Mouse (Mus musculus) retina, postnatal 7 days (tissue): Measurements from ENCODE around the gene Gstp2.

Experiments
- DNase-seq: peaks from one replicate; pipeline ENCODE4 v3.0.0-alpha.2; 2012; ENCODE audit warnings: low read depth, low spot score

The Gstp2 gene

DNA sequence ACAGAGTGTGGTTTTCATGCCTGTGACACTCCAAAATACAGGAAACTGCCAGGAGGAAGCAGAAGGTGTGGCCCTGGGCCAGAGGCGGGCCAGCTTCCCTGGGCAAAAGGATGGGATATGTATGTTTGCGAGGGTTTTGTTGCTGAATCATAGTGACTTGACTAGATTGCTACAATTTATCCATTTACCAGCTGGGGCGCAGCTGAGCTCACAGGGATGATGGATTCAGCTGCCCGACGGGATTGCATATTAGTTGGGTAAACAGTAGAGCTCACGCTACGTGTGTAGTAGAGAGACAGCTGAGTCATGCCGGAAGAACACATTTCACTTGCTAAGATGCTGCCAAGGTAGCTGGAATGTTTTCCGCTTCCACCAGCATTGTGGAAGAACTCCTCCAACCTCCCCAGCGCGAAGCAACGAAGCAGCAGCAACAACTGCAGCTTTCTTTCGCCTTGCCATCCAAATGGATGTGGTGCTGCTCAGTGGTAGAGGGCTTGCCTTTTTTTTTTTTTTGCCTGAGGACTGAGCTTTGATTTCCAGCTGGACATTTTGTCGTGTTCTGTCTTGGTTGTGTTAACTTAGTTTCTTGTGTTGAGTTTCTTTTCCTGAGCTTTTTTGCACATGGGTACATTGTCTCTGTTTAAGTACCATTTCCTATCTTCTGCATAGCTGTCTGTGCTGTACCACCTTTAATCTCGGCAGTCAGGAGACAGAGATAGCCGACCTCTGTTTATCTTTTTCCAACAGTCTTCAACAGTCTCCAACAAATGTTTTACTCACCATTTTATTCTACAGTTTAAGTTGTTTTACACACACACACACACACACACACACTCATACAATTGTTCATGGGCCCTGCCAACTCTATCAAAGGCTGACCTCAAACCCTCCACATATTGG is at the start of gene Gstp2:
Gene Gstp2 (minus strand): TSS at position 58 of the 900 bp plus-strand sequence.
- DNase-seq, result no peak

DNA sequence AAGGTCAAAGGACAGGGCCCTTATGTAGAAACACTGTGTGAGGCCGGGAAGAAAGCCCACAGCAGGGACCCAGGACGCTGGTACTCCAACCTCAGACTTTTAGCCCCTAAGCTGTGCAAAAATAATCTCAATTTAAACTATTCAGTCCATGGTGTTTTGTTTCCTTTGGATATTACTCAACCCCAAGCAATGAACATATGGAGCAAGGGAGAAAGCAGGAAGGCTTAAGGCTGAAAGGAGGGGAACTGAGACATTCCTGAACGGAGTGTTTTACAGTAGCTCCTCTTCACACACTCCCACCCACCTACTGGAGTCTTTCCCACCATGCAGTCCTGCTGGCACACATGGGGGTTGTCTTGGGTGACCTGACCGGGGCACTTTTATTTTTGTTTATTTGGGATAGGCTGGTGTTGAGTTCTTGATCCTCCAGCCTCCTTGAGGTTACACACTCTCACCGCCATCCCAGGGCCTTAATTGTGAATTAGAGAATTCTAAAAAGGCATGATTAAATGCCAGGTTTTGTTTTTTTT is 49.0 kb upstream of the Gstp2 start:
- DNase-seq, result no peak

DNA sequence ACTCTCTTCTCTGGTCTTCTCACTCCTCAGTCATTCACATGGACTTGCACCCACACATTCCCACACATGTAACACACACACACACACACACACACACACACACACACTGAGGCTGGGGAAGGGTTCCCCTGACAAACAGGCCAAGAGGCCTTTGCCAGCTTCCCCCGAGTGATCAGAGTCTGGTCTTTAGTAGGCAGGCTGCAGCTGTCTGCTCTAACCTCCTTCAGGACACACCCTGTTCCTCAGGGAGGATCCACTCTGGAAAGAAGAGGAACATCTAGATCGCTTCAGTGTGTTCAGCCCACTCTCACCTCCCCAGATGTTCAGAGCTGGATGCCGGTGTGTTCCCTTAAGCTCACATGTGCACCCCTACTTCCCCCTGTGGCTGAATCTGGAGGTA is 48.5 kb upstream of the Gstp2 start:
- DNase-seq, result no peak

DNA sequence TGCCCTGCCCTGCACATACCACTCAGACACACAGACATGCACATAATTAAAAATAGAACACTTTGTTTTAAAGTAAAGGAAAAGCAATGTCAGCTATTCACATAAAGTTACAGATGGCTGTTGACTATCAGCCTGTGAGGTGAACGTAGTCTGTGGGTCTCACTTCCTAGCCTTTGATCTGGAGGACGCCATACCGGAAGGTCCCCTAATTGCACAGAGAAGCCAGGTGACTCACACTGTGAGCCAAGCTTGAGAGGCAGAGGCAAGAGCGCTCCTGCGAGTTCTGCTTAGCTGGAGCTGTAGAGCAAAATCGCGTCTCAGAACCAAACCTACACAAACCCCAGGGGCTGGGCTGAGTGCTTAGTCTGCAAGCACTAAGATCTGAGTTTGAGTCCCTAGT is 47.9 kb upstream of the Gstp2 start:
- DNase-seq, result no peak

DNA sequence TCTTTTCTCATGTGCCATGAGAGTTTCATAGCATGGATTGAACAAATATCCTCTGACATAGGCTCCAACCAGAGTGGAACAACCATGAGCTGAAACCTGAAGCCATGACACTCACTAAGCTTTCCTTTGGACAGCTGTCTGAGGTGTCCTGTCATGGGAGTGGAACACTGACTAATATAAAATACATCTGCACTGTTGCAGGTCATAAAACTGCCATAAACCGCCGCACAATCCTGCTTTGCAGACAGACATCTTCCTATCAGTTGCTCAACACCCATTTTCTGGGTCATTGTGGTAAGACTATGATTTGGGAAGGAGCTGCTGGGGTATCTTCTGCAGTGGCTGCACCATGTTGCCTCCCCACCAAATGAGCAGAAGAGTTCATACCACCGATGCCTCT is 46.9 kb upstream of the Gstp2 start:
- no peak for DNase-seq

DNA sequence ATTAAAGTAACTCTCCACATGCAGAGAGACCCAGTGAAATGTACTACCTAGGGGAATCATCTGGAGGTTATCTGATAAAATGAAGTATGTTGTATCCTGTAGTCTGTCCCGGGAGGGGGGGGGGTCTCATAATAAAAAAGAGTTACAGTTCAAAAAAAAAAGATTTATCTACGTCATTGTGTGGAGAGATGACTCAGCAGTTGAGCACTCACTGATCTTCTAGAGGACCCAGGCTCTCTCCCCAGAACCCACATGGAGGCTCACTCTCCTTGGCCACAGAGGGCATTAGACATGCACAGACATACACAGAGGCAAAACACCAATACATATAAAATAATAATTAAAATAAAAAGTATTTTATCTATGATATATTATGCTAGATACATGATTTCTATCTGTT is 45.6 kb upstream of the Gstp2 start:
- DNase-seq, result no peak

DNA sequence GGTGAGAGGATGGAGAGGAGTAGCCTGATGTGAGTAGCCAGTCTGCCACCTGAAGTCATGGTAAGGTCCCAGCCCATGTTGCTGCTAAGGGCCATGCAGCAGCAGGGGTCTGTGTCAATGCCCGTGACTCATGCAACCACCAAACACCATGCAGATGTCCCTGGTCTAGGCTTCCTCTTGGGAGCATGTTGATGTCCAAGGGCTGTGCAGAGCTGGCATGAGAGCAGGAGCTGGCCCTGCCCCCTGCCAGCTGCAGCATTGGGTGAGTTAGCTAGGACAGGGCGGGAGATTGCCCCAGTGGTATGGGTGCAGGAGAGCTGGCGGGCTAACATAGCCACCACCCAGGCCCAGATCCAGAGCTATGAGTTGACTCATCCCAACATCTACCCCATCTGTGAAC is 44.6 kb upstream of the Gstp2 start:
- DNase-seq, result no peak

DNA sequence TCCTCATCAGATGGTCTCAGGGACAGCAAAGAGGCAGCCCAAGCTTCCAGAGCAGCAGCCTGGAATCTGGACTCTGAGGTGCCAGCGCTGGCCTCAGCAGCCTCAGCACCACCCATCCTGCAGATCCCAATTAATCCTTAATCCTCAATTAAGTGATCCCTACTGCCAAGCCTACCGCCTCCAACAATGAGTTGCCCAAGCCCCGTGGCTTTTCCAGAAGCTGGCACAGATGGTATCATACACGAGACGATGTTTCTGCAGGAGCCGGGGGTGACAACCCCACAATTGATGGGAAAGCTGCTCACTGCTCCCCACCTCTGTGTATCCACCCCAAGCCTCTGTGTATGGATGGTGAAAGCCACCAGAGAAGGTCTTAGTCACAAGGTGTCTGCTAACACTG is 43.3 kb upstream of the Gstp2 start:
- DNase-seq, result no peak

DNA sequence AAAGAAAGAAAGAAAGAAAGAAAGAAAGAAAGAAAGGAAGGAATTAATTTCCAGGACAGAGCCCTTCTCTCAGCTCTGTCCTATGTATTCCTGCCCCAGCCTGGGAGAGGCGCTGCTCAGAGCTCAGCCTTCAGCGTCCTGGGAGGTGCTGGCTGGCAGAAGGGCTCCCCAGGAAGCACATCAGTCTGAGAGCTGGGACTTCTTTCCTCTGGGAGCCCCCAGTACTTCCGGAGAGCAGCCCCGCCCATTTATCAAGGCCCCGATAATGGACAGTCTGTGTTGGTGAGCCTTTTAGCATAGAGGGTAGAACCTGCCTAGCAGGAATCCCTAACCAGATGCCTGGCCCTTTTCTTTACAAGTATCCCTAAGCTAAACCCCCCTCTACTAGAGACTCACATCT is 42.3 kb upstream of the Gstp2 start:
- DNase-seq, result no peak

DNA sequence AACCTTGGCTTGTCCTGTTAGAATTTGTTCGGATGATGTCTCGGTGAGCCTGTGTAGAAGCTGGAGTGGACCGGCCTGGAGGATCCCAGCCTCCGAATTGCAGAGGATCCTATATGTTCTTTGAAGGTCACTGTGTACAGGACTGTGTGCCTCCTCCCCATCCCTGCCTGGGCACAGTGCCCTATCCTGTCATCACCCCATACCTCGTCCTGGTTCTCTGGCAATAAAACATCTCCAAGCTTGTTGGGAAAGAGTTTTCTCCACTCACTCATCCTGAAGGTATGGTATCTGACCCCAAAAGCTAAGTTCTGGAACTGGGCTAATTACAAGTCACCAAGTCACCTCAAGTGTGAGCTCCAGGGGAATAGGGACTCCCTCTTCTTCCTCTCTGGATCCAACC is 41.3 kb upstream of the Gstp2 start:
- DNase-seq, result no peak

DNA sequence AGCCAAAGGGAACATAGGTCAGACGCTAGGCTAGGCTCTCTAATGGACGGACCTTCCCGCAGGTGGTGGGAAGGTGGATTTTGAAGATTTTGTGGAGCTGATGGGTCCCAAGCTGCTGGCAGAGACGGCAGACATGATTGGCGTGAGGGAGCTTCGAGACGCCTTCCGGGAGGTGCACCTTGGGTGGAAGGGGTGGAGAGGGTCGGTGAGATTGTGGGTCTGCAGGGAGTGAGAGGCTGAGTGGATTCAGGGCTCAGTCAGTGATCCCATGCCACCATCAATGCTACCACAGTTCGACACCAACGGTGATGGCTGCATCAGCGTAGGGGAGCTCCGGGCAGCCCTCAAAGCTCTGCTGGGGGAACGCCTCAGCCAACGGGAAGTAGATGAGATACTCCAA is 40.3 kb upstream of the Gstp2 start:
- no peak for DNase-seq

DNA sequence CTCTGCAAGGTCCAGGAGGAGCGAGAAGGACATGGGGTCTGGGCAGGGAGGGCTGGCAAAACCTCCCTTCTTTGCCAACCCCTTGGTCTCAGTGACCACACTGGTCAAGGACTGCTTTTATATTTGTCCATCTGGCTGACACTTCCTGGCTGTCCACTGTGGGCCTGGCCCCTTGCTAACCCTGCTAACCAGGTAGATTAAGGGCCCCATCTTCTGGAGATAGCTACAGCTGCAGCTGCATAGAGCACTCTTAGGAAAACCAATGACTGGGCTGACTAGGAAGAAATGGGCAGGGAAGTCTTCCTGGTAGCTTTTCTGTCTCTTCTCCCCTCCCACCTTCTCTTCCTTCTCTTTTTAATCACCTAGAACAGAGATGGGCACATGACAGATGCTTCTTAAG is 39.2 kb upstream of the Gstp2 start:
- no peak for DNase-seq

DNA sequence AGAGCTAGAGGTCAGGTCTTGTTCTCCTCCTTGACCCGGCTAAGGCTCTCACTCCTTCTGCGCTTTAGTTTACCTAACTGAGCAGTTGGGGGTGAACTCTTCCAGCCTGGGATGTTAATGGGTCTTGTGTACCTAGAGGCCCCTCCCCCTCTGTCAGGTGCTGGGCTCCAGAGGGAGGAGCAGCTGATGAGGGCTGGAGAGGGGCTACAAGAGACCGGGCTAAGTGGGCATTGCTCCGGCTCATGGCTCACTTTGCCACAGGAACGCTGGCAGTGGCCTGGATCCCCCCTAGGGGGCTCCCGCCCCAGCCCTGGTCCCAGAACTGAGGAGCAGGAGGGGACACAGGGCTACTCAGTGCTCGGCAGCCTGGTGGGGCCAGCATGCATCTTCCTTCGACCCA is 38.0 kb upstream of the Gstp2 start:
- DNase-seq, result no peak

DNA sequence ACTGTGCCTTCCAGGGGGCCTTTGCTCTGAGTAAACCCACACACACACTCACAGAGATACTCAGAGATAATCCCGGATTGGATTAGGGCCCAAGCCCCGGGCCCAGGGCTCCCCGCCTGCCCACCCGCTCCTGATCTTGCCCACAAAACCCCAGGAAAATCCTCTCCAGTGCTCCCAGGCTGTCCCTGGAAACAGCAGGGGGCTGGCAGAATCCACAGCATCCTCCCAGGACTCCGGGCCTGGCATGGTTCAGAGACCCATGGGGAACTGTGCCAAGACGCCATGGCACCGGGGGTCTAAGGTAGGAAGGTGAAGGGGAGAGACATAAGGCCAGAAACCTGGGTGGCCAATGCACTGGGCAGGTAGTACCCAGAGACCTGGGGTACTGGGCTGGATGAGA is 37.5 kb upstream of the Gstp2 start:
- no peak for DNase-seq

DNA sequence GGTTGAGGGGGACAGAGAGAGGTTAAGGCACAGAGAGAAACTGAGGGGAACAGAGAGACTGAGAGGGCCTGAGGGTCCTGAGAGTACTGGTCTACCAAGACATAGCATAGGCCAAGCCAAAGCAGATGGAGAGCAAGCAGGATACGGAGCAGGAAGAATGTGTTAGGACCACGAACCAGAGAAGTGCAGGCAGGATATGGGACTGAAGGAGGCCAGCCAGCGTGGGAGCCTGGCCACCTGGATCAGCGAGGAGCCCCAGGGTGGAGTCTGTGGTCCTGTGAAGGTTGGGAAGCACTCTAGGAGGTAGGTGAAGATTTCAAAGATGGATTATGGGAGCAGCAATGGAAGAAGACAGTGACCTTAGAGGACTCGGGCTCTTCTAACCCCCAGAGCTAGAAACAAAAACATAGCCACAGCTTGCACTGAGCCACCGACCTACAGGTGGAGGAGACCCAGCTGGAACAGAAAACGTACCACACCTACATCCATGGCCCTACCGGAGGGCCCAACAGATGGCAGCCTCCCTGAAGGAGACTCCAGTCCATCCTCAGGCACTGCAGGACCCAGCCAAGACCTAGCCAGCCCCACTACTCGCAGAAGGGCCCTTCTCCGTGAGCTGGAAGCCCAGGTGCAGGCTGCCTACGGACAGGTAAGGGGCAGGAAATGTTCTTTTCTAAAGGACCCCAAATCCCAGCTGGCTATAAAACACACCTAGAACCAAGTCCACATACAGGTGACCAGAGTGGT is 36.6 kb upstream of the Gstp2 start:
- no peak for DNase-seq

DNA sequence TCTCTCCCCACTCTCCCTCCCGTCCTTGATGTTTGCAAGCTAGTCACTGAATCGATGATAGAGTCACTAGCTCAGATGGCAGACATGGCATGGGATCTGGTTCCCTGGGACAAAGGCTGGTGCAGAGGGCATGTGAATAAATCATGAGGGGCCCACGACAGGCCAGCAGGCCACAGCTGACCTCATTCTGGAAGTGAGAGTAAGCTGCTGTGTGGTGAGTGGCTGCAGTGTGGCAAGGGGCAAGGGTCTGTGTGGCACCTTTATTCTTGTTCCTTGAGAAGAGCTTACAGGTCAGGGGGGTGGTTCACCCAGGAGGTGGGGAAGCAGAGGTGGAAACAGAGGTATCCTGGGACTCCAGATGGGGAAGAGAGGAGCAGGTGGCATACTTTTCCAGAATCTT is 35.6 kb upstream of the Gstp2 start, which contains the start of gene Cabp2:
Gene Cabp2 (plus strand): TSS at position 185 of the 400 bp plus-strand sequence.
- DNase-seq, result no peak

DNA sequence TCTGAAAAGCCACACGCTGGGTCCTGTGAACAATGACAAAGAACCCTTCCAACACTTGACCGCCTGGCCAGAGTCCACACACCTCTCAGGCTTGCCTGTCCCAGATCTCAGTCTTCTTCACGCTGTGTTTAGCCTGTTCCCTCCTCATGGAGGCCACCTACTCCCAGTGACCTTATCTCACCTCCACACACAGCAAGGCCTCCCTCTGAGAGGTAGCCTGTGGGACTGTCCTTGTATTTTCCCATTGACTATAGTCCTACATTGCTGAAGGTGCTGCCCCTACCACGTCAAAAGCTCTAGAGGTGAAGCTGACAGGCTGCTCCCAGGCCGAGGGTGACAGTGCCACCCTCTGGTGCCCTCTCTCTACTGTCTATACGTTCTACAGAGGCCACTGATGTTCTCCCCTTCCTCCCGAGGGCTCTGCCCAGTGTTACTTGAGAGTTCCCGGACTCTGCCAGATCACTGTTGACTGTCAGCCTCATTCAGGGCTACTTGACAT is 34.7 kb upstream of the Gstp2 start:
- no peak for DNase-seq

DNA sequence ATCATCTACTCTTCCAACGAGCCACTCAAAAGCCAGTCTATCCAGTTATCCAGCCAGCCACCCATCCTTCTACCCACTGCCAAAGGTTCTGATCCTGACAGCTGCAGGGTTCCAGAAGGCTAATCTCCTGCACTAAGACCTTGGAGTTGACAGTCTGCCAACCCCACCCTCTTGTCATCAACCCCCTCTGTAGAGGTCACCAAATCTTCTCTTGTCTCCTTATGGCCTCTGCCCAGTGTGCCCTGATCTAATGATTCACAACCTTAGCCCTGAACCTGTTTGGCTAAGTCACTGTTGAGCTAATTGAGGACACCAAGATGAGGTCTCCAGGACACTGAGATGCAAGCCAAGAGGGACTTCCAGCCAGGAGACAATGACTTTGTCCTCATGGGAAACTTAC is 33.8 kb upstream of the Gstp2 start:
- DNase-seq, result no peak

DNA sequence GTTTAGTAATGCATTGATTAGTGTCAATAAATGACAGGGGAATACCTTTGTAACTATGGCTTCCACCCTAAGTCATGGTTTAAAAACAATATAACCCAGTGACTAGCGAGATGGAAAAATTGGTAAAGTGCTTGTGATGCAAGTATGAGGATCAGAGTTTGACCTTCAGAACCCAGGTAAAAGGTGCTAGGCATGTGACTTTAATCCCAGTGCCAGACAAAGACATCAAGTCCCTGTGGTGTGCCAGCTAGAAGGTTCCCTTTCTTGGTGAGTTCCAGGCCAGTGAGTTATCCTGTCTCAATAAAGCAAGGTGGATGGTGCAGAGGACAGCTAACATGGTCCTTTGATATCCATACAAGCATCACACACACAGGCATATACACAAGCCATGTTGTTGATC is 29.7 kb upstream of the Gstp2 start:
- no peak for DNase-seq

DNA sequence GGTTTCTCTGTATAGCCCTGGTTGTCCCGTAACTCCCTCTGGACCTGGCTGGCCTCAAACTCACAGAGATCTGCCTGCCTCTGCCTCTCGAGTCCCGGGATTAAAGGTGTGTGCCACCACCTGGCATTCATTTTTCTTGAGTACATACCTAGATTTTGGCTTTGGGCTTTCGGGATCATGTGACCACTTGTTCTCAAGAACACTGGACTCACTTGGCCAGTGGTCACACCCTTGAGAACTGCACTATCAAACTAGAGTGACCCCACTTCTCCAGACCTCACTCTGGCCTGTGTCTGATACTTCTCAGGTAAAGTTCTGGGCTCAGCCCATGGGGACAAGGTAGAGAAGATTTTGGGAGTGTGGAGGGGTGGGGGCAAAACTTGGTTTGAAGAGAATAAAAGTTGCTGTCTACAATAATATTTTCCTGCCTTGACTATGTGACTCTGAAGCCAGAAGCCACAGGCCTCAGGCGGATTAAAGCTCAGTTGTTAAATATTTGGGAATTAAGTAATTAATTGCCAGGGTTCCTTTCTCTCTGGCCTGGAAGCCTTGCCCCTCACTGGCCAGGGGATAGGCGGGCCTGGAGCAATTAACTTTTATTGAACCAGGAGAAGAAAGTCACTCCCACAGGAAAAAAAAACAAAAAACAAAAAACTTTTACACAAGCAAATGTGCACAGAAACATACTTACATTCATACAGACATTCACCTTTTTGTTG is 27.0 kb upstream of the Gstp2 start:
- DNase-seq, result no peak

DNA sequence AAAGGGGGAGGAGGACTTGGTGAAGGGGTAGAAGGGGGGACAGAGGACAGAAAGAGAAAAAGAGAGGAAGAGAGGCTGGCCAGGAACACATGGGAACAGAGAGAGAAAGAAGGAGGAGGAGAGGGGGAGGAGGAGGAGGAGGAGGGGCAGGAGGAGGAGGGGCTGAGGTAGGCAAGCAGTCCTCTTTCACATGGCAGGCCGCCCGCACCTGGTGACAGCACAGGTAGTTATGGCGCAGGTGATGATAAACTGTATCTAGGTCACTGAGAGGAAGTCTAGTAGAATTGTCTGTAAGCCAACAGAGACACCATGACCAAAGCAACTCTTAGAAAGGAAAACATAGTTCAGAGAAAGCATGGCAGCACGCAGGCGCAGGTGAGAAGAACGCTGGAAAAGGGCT is 25.6 kb upstream of the Gstp2 start:
- DNase-seq, result no peak

DNA sequence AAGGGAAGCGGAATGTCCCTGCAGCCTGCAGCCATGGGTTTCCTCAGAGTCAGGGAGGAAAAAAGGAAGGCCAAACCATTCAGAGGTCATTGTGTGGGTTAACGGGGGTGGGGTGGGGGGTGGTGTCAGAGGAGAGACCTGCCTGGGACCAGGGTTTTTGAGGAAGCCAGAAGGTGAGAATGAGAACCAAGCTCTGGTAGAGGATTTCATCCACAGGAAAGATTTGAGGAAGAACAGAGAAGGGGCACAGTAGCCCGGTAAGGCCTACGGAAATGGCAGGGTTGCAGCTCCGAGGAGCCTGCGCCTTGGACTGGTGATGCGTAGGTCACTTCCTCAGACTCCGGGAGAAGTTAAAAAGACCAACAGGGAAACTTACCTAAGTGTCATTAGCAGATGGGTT is 24.9 kb upstream of the Gstp2 start:
- DNase-seq, result no peak
